Mouse (Mus musculus): ENCODE measurements at regions not wholly inside any gene's neighbourhood (a gene's known extent, or its start where the extent isn't known, plus 50 kb on each side); places are given as distances from the start of the nearest gene placed in this dataset.

DNA sequence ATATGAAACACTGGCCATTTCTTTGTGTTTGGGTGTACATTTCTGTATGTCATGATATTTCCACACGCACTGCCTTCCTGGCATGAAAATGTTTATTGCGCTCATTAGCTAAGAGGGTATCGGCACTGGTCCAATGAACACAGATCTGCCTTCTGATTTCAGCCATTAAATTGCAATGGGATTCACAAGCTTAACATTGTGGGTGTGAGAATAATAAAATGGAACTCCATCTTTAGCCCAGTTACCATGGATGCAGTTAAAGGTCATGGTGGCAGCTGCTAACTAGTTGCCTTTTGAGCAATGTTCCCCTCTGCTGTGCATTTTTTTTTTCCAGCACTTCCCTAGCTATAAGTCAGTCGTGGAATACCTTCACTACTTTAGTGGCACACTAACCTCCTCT lies 343.7 kb upstream of the Pou3f3 start:
- Histone ChIP-seq H3K79me2 (ENCODE audit: control insufficient read depth, insufficient read depth) (no peaks in the 10 kb centered on the region), H3K4me2 (ENCODE audit: low read depth) (no peak overlapping the region), H3K4me3 (no peak overlapping the region), H3K36me3 (ENCODE audit: control insufficient read depth, insufficient read depth) (no peaks in the 10 kb centered on the region), H3ac (ENCODE audit: control insufficient read depth, insufficient read length) (no peak overlapping the region), H3K27me3 (ENCODE audit: control insufficient read depth, insufficient read depth, insufficient read length) (no peaks in the 10 kb centered on the region)
- TF ChIP-seq TCF12 (IDR thresholded peaks at IDR 0.05; ENCODE audit: insufficient read depth, poor library complexity, severe bottlenecking): no peak
- no peak for TF ChIP-seq CEBPB (IDR thresholded peaks at IDR 0.05; ENCODE audit: insufficient read depth, poor library complexity, severe bottlenecking)
- TF ChIP-seq POLR2AphosphoS2 (IDR thresholded peaks at IDR 0.05; ENCODE audit: insufficient read length, low read depth): no peak
- no peak for TF ChIP-seq E2F4 (IDR thresholded peaks at IDR 0.05; ENCODE audit: insufficient read depth)
- TF ChIP-seq MYOD1 (IDR thresholded peaks at IDR 0.05; ENCODE audit: control insufficient read depth in 1 of 3, insufficient read length in 2 of 3, low read depth in 2 of 3): no peak
- TF ChIP-seq TCF3 (IDR thresholded peaks at IDR 0.05; ENCODE audit: insufficient read length, low read depth): no peak
- TF ChIP-seq POLR2A (IDR thresholded peaks at IDR 0.05; ENCODE audit: insufficient read length, low read depth): no peak
- no peak for TF ChIP-seq REST (IDR thresholded peaks at IDR 0.05; ENCODE audit: insufficient read depth, insufficient read length)
- TF ChIP-seq MAX (IDR thresholded peaks at IDR 0.05; ENCODE audit: low read depth): no peak
- TF ChIP-seq SRF (IDR thresholded peaks at IDR 0.05; ENCODE audit: control insufficient read depth, insufficient read length, low read depth): no peak
- no peak for TF ChIP-seq MYOG (IDR thresholded peaks at IDR 0.05; ENCODE audit: control insufficient read depth in 1 of 3, insufficient read depth in 1 of 3, insufficient read length in 2 of 3, low read depth in 2 of 3)
- TF ChIP-seq USF1 (IDR thresholded peaks at IDR 0.05; ENCODE audit: low read depth): no peak

DNA sequence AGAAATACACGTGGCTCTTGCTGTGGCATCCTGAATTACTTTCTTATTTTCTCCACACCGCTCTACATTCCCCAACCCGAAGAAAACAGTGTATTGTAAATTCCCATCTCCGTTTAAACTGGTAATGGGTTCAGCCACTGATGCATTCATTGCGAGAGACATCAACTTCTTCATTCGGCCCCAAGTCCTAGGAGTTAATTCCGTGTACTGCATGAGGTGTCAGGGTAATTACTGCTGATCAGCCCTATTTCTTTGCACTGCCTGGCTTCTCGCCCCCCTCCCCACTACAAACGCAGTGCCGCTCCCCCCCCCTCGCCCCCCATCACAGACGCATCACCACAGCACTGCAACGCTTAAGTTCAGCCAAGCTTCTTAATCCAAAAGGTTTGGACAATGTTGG lies 343.2 kb upstream of the Pou3f3 start:
- Histone ChIP-seq H3K79me2 (ENCODE audit: control insufficient read depth, insufficient read depth) (no peaks in the 10 kb centered on the region), H3K4me2 (ENCODE audit: low read depth) (no peak overlapping the region), H3ac (ENCODE audit: control insufficient read depth, insufficient read length) (no peak overlapping the region), H3K4me3 (no peak overlapping the region), H3K36me3 (ENCODE audit: control insufficient read depth, insufficient read depth) (no peaks in the 10 kb centered on the region), H3K27me3 (ENCODE audit: control insufficient read depth, insufficient read depth, insufficient read length) (no peaks in the 10 kb centered on the region)
- TF ChIP-seq TCF3 (IDR thresholded peaks at IDR 0.05; ENCODE audit: insufficient read length, low read depth) (no peak), TCF12 (IDR thresholded peaks at IDR 0.05; ENCODE audit: insufficient read depth, poor library complexity, severe bottlenecking) (no peak), POLR2AphosphoS2 (IDR thresholded peaks at IDR 0.05; ENCODE audit: insufficient read length, low read depth) (no peak), MAX (IDR thresholded peaks at IDR 0.05; ENCODE audit: low read depth) (no peak), SRF (IDR thresholded peaks at IDR 0.05; ENCODE audit: control insufficient read depth, insufficient read length, low read depth) (no peak), MYOG (IDR thresholded peaks at IDR 0.05; ENCODE audit: control insufficient read depth in 1 of 3, insufficient read depth in 1 of 3, insufficient read length in 2 of 3, low read depth in 2 of 3) (no peak), USF1 (IDR thresholded peaks at IDR 0.05; ENCODE audit: low read depth) (no peak), POLR2A (IDR thresholded peaks at IDR 0.05; ENCODE audit: insufficient read length, low read depth) (no peak), CEBPB (IDR thresholded peaks at IDR 0.05; ENCODE audit: insufficient read depth, poor library complexity, severe bottlenecking) (no peak), E2F4 (IDR thresholded peaks at IDR 0.05; ENCODE audit: insufficient read depth) (no peak), MYOD1 (IDR thresholded peaks at IDR 0.05; ENCODE audit: control insufficient read depth in 1 of 3, insufficient read length in 2 of 3, low read depth in 2 of 3) (no peak), REST (IDR thresholded peaks at IDR 0.05; ENCODE audit: insufficient read depth, insufficient read length) (no peak)

DNA sequence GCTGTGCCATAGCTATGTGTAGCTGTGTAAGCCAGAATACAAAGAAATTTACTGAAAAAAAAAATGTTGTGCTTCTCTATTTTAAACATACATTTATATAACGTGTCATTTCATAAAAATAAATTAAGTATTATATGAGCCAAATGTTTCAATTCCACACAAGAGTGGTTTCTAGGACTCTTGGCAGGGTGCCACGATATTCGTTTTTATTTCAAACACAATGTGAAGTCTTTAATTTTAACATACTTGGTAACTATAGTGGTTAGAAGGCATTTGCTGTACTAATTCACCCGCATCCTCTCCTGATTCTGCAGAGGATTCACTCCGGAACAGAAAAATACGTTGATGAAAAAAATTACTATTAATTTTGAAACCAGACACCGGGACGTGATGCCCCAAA lies 342.5 kb upstream of the Pou3f3 start:
- Histone ChIP-seq H3K4me3 (no peak overlapping the region), H3K27me3 (ENCODE audit: control insufficient read depth, insufficient read depth, insufficient read length) (no peaks in the 10 kb centered on the region), H3K79me2 (ENCODE audit: control insufficient read depth, insufficient read depth) (no peaks in the 10 kb centered on the region), H3K4me2 (ENCODE audit: low read depth) (no peak overlapping the region), H3K36me3 (ENCODE audit: control insufficient read depth, insufficient read depth) (no peaks in the 10 kb centered on the region), H3ac (ENCODE audit: control insufficient read depth, insufficient read length) (no peak overlapping the region)
- TF ChIP-seq POLR2AphosphoS2 (IDR thresholded peaks at IDR 0.05; ENCODE audit: insufficient read length, low read depth) (no peak), CEBPB (IDR thresholded peaks at IDR 0.05; ENCODE audit: insufficient read depth, poor library complexity, severe bottlenecking) (no peak), POLR2A (IDR thresholded peaks at IDR 0.05; ENCODE audit: insufficient read length, low read depth) (no peak), REST (IDR thresholded peaks at IDR 0.05; ENCODE audit: insufficient read depth, insufficient read length) (no peak), MYOD1 (IDR thresholded peaks at IDR 0.05; ENCODE audit: control insufficient read depth in 1 of 3, insufficient read length in 2 of 3, low read depth in 2 of 3) (no peak), MYOG (IDR thresholded peaks at IDR 0.05; ENCODE audit: control insufficient read depth in 1 of 3, insufficient read depth in 1 of 3, insufficient read length in 2 of 3, low read depth in 2 of 3) (no peak), E2F4 (IDR thresholded peaks at IDR 0.05; ENCODE audit: insufficient read depth) (no peak), TCF12 (IDR thresholded peaks at IDR 0.05; ENCODE audit: insufficient read depth, poor library complexity, severe bottlenecking) (no peak), SRF (IDR thresholded peaks at IDR 0.05; ENCODE audit: control insufficient read depth, insufficient read length, low read depth) (no peak), MAX (IDR thresholded peaks at IDR 0.05; ENCODE audit: low read depth) (no peak), USF1 (IDR thresholded peaks at IDR 0.05; ENCODE audit: low read depth) (no peak), TCF3 (IDR thresholded peaks at IDR 0.05; ENCODE audit: insufficient read length, low read depth) (no peak)

DNA sequence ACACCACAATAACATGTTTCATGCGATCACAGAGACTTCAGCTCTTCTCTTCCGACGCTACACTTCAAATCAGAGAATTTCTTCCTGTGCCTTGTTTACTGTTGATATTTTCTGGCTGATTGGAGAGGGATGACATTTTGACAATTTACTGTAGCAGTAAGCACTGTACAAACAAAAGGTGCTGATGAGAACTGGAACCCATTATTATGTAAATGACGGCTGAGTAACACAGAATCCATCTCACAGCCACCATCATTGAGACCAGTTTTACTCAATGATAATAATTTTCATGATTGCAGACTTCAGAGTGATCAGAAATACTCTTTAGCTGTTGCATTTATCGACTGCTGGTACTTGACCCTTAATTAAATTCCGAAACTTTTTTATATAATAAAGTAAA lies 341.5 kb upstream of the Pou3f3 start:
- Histone ChIP-seq H3K36me3 (ENCODE audit: control insufficient read depth, insufficient read depth) (no peaks in the 10 kb centered on the region), H3ac (ENCODE audit: control insufficient read depth, insufficient read length) (no peak overlapping the region), H3K79me2 (ENCODE audit: control insufficient read depth, insufficient read depth) (no peaks in the 10 kb centered on the region), H3K4me2 (ENCODE audit: low read depth) (no peak overlapping the region), H3K4me3 (no peak overlapping the region), H3K27me3 (ENCODE audit: control insufficient read depth, insufficient read depth, insufficient read length) (no peaks in the 10 kb centered on the region)
- TF ChIP-seq TCF12 (IDR thresholded peaks at IDR 0.05; ENCODE audit: insufficient read depth, poor library complexity, severe bottlenecking) (no peak), POLR2A (IDR thresholded peaks at IDR 0.05; ENCODE audit: insufficient read length, low read depth) (no peak), POLR2AphosphoS2 (IDR thresholded peaks at IDR 0.05; ENCODE audit: insufficient read length, low read depth) (no peak), USF1 (IDR thresholded peaks at IDR 0.05; ENCODE audit: low read depth) (no peak), CEBPB (IDR thresholded peaks at IDR 0.05; ENCODE audit: insufficient read depth, poor library complexity, severe bottlenecking) (no peak), MYOD1 (IDR thresholded peaks at IDR 0.05; ENCODE audit: control insufficient read depth in 1 of 3, insufficient read length in 2 of 3, low read depth in 2 of 3) (no peak), MYOG (IDR thresholded peaks at IDR 0.05; ENCODE audit: control insufficient read depth in 1 of 3, insufficient read depth in 1 of 3, insufficient read length in 2 of 3, low read depth in 2 of 3) (no peak), TCF3 (IDR thresholded peaks at IDR 0.05; ENCODE audit: insufficient read length, low read depth) (no peak), REST (IDR thresholded peaks at IDR 0.05; ENCODE audit: insufficient read depth, insufficient read length) (no peak), SRF (IDR thresholded peaks at IDR 0.05; ENCODE audit: control insufficient read depth, insufficient read length, low read depth) (no peak), E2F4 (IDR thresholded peaks at IDR 0.05; ENCODE audit: insufficient read depth) (no peak), MAX (IDR thresholded peaks at IDR 0.05; ENCODE audit: low read depth) (no peak)
